Mouse (Mus musculus) kidney, adult 9 months (tissue): ENCODE data around the gene Ncor2.

Source experiments
- DNase-seq: peaks from one replicate; pipeline ENCODE4 v3.0.0; 2022

Ncor2 gene

DNA sequence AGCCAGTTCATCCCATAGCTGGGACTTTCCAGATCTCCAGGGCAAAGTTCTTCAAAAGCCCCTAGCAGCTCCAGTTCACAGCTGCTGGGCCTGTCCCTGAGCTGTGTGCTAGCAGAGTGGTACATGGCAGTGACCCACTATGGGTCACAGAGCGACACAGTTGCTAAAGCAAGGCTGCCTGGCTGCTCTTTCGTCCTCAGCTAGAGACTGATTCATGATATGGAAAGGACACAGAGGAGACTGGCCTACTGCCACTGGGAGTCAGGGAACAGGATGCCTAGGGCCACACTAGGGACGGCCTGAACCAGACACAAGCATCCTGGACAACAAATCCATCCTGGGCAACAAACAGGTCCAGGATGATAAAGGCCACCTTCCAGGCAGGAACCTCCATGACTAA lies 53.8 kb downstream of the Ncor2 start:
- no peak for DNase-seq

DNA sequence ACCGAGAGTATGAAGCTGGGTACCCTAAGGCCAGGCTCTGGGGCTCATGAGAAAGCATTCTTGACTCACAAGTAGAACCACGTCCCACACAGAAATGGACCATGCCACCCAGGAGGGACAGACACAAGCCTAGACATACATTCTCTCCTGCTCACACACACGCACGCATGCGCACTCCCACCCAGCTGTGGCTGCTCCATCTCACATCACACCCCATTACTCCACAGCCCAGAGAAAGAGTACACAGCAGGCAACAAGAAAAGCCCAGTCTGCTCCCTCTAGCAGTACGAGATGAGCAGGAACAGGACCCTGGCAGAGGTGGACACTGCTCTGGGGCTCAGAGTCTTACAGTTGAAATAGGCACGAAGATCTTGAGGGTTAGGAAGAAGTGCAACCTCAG lies 55.0 kb downstream of the Ncor2 start:
- no peak for DNase-seq

DNA sequence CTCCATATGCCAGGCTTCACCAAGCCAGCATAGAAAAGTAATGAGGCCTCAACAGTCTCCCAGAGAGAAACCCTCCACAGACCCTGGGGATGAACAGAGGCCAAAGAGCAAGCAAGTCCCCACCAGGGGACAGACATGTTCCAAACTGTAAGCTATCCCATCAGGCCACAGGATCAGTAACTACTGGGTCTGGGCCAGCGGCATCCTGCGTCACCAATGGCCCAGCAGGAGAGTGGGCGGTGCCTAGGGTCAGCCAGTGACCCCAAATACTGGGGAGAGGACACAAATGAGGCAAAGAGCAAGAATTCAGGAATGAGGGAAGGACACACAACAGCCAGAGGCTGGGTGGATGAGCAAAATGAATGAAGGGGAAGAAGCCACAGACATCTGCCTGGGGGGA lies 55.8 kb downstream of the Ncor2 start:
- peak; percentile 85 for DNase-seq

DNA sequence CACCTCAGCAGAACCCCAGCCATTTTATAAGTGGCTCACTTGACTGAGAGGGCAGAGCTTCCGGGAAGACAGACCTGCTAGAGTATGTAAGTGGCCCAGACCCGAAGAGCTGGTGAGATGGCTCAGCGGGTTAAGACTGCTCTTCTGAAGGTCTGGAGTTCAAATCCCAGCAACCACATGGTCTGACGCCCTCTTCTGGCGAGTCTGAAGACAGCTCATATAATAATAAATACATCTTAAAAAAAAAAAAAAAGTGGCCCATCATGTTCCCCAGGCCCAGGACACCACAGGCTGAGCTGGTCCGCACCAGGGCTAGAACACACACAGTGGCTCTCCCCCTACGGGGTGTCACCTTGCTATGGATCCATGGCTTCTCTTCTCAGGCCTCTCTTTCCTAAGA lies 56.5 kb downstream of the Ncor2 start:
- no peak for DNase-seq

DNA sequence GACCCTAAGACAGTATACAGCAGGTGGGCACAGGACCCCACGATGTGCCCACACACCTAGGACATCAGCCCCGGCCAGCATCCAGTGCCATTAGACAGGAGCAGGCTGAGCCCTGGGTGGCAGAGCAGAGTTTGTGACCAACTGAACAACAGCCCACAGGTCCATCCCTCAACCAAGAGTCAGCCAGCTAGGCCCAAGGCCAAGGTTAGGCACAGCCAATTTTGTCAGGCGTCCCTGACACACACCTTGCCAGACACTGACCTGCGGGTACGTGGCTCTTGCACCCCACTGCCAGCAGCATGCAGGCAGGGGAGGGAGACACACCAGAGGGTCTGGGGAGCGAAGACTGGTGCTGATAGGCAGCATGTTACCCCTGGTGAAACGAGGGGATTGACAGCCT lies 57.0 kb downstream of the Ncor2 start:
- DNase-seq = no peak

DNA sequence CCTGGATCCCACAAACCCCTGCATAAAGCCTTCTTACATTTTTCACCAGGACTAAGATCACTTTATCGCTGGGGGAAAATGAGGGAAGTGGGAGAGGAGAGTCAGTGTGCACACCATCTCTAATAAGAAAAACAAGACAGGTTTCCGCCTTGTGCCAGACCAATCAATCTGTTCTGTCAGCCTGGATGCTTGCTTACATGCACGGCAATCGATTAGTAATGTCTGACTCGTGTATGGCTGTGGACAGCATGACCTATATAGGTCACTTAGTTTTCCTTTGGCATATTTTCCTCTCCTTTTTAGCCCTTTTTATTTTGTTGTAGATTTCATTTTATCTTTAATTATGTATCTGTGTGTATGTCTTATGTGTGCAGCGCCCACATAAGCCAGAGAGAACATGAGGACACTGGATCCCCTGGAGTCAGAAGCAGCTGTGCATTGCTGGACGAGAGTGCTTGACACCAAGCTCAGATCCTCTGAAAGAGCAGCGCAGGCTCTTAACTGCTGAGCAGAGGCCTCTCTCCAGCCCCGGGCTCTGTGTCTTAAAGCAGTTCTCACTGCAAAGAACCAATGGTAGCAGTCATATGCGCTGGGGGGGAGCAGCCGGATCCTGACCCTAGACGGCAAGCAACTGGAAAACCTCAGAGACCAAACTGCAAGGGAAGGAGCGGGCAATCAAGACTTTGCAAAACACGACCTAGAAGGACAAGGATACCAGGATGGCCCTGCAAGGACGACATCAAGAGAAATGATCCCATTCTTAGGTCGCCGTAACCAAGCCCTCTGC lies 58.3 kb downstream of the Ncor2 start:
- DNase-seq = no peak

DNA sequence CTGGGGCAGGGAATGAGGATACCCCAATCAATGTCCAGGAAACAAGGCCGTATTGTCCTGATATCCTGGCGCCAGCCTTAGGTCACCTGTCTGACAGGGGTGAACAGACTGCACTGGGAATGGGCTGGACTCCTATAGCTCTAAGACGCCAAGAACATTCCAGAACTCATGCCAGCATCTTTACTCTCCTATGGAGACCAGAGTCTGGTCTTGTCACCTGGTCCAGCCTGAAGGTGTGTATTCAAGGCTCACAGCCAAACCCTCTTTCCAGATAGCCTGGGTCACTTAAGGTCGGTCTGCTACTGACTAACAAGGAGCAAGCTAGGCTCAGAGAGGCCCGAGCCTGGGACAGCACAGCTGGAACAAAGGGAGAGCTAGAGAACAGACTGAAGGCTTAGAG lies 61.8 kb downstream of the Ncor2 start:
- no peak for DNase-seq

DNA sequence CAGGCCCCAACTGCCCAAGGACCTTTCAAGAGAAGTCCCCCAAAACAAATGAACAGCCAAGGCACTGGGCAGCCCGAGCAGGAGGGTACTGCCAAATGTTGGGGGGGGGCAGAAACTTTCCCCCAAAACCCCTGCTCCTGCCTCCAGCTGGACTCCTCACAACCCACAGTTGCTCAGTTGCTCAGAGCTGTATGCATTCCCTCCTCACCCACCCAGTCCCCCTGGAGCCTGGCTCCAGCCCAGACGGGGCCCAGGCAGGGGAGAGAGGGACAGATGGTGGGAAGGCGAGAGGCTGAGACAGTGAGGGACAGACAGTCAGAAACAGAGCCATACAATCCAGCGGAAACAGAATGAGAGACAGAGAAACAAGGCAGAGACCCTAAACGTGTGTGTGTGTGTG lies 66.0 kb downstream of the Ncor2 start:
- DNase-seq = no peak

DNA sequence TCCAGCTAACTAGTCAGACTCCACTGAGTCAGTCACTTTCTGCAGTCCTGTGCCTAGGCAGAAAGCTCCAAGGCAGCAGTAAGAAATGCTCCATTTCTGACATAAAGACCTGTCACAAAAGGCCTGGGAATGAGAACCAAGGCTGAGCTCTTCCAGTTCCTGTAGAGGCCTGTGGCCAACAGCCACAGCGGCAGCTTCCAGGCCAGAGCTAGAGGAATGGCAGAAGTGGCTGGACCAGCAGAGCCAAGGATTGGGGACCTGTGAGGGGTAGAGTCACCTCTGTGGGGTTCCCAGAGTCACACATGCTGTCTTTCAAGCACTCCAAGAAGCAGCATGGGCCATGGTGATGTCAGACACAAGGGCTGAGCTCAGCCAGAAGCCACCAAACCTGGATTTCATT lies 66.4 kb downstream of the Ncor2 start:
- DNase-seq = no peak

DNA sequence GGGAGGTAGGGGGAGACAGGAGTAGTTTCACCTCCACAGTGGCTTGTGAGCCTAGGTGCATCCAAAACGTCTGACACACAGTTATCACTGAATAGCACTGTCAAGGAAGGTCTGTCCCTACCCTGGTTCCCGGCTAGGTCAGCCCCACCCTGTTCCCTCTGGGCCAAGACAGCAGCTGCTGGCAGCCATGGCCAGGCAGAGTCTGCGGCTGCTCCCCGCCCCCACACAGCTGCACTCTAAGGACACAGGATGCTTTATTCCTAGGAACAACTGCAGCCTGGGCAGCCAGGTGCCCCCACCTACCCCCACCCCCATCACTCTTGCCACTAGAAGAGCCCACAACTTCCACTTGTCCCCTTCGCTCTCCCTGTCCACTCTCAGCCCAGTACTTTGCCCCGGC lies 67.9 kb downstream of the Ncor2 start:
- no peak for DNase-seq

DNA sequence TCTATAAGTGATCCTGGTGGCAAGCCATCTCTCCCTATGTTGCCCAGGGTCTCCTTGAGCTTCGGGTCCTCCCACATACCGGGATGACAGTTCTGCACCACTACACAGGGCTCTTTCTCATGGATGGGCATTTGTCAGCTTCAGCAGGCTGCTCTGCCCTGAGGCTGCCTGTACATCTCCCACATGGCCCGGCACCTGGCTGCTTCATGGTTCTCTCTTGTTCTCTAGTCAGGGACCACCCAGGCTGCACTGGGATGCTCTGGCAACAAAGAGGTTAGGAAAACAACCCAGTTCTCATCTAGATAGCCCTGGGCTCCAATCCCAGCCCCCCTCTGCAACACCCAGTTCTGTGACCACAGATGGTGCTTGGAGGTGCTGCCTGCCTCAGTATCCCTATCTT lies 68.3 kb downstream of the Ncor2 start:
- DNase-seq = no peak

DNA sequence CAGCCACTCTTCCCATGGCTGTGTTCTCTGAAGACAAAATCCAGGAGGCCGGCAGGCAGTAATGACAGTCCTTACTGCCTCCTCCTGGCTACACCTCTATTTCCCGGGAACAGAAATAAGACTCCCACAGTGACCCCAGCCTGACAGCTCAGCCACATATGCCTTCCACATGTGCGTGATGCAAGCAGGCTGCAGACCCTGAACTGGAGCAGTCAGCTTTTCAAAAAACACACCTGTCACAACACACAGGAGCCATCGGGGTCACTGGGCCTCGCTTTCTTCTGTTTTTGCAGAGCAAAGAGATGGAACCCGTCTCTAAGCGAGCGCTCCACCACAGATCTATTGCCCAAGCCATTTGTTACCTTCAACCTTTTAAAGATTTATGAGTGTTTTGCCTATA lies 68.8 kb downstream of the Ncor2 start:
- no peak for DNase-seq

DNA sequence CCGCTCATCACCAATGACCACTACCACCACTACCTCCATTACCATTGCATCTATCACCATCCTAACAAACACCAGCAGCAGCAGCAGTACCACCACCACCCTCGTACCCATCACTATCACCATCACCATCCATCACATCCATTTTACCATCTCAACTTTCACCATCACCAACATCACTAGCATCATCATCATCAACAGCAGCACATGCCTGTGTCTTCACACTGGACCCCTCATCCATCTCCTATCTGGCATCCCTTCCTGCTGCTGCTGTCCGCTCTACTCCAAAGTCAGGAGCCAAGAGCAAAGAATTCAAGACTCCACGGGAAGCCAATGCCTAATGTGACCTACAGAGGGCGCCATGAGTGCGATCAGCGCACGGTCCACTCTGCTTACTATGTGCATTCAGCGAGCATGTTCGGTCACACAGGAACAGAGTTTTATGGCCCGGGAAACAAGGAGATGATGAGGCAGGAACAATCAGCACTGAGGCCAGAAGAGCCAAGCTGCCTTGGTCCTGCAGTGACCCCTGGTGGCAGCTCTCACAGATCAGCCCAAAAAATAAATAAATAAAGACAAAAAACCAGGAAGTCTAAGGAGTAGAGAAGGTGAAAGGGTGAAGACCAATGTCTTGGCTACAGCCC lies 71.9 kb downstream of the Ncor2 start:
- peak; percentile 79 for DNase-seq

DNA sequence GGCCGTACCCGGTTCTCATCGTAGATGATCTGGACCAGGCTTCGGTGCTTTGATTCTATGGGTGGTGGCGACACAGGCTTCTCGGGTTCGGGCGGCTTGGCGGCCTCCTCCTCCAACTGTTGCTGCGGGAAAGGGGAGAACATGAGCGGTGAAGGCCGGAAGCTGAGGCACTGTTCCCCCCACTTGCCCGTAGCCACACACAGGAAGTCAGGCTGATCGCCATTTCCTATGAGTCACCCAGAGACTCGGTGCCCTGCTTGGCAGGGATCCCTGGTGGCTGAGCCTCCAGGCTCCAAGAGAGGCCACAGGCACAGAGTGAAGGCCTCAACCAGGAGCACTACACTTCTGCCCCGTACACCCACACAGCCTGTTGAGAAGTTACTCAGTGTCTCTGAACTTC lies 72.8 kb downstream of the Ncor2 start:
- peak; percentile 51 for DNase-seq

DNA sequence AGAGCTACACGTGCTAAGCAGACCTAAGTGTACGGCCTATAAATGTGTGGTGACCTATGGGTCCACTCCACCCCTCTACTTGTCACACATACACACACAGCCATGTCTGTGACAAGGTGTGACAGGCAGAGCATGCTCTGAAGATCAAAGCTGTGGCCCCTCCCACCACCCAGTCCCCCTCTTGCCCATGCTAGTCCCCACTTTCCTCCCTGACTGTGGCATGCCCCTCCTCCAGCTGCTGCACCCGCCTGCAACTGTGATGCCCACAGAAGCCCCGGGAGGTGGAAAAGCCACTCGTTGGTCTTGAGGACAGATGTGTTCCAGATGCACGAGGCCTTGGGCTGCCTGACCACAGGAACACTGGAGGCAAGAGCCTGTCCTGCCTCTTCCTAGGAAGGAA lies 74.2 kb downstream of the Ncor2 start:
- DNase-seq = no peak

DNA sequence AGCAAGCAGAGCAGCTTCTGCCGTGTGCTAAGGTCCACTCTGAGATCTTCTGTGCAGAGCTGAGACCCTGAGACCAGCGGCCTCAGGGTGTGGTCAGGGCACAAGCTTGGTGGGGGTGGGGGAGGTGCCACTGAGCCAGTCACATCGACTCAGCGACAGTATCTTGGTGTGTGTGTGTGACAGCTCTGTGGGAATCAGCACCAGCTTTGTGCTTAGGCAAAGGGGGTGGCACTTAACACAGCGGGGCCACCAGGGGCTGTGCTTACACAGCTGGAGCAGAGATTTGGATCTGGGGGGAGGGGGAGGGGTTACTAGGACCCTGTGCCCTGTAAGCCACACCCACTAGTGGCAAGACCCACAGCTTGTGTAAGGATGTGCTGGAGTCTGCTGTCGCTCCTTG lies 75.6 kb downstream of the Ncor2 start:
- DNase-seq = no peak

DNA sequence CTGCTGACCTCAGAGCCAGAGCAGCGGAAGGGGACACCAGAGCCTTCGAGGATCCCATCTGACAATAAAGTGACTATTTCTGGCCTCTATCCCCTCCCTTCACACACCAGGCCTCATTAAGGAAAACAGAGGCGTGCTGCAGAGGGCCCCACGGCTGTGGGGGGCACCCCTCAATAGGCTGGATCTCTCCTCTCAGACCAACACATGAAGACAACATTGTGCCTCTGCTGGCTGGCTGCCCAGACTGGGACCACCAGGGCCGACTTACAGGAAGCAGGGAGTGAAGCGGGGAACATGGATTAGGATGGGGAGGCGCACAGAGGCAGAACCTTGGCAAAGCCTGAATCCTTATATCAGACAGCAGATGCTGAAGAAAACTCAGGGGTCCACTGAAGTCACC lies 76.1 kb downstream of the Ncor2 start:
- no peak for DNase-seq

DNA sequence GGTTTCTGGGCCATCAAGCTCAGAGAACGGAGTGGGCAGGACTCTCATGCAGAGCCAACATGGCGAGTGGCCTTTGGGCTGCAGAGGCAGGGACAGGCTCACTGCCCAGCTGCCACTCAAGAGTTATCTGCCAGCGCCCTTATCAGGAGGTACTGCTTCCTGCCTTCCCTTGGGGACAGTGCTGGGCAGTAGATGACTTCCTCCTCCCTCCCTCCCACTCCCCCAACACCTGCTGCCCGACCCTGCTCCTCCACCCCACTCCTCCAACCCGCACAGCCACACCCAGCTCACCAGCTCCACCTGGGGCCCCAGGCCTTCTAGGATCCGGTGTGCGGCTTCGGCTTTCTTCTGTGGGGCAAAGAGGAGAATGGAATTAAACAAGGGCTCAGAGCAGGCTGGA lies 76.7 kb downstream of the Ncor2 start:
- no peak for DNase-seq

DNA sequence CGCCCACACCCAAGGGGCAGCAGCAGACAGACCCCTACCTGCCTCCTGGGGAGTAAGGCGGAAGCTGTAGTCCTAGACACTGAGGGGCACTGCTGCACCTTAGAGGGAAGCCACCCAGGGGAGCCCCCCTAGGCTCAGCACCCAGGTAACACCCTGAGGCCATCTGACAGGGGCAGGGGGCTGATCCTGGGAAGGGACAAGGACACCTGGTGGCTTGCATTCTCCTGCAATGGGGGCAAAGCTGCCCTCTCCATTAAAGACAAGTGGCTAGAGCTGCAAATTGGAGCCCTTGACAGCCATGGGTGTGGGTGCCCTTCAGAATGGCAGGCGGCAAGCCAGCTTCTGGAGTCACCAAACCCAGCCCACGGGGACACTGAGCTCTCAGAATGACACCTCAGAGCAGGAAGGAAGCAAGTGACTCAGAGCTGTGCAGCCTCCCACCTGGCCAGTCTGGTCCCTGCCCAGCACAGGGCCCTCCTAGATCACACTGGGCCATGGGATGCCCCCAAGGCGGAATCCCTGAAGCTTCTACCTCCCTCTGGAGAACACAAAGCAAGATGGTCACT lies 79.2 kb downstream of the Ncor2 start:
- no peak for DNase-seq

DNA sequence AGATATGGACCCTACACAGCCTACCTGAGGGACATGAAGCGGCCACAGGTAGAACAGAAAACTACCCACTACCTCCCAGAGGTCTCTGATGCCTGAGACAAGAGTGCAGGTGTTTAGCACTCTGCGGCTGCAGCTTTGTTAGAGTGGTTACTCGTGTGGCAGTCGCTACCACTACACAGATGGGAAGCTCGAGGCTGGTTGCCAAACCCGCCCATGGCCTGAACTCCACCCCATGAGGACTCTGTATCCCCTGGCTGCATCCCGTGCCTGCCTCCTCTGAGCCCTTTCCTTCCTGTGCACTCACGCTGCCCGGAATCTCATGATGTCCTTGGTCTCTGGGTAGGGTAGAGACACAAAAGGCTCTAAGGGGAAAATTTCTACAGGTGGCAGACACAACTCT lies 80.3 kb downstream of the Ncor2 start:
- DNase-seq = no peak

DNA sequence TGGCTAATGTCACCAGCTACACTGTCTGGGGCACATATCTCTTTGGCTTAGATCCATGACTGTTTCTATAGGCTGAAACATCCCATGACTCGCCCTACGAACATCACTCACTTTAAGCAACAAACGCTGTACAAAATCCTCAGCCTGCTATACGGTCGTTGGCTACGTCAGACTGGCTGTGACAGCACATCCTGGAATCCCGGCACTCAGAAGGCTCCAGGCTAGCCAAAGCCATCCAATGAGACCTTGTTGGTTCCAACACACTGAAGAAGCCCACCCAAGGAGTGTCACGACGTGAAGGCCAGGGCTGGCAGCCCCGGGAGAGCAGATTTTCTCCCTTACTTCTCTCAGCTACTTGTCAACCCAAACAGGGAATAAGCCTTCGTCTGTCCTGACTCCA lies 82.7 kb downstream of the Ncor2 start:
- no peak for DNase-seq

DNA sequence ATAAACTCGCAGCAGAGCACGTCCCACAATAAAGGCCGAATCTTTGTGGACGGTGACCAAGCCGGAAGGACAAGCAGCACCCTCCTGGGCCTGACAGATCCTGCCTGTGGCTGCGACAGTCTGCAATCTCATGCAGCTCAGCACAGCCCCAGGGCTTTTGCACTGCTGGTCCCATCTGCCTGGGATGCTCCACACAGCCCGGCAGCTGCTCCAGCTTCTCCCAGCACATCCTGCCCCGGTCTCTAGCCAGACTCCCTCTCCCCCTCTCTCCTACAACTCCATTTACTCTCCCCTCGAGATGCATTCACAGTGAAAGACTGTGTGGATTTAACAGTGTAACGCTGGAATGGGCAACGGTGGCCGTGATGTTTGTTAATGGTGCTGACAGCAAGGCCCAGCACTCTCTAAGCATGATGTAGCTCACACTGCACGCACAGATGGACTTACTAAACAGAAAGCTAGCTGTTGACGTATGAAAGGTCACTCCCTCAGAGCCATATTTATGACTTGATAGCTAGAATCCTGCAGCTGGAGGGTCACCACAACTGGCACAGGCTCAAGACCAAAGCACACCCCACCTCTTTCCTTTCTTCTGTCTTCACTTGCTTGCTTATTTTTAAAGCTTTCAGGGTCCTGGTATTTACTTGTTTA lies 83.4 kb downstream of the Ncor2 start:
- DNase-seq = no peak

DNA sequence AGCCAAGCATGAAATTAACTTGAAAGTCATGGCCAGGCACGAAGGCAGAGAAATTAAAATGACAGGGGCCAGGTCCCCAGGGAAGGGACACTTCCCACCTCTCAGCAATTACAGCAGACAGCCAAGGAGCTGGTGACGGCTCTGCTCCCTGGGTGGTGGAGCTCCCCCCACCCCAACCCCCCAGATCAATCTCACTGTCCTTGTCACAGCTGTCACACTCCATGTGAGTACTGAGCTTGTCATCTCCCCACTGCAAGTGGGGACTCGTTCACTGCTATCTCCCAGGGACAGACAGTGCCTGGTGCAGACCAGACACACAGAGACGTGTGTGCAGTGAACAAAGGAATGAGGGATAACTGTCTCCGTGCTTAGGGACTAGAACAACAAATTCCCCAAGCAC lies 85.2 kb downstream of the Ncor2 start:
- DNase-seq = no peak

DNA sequence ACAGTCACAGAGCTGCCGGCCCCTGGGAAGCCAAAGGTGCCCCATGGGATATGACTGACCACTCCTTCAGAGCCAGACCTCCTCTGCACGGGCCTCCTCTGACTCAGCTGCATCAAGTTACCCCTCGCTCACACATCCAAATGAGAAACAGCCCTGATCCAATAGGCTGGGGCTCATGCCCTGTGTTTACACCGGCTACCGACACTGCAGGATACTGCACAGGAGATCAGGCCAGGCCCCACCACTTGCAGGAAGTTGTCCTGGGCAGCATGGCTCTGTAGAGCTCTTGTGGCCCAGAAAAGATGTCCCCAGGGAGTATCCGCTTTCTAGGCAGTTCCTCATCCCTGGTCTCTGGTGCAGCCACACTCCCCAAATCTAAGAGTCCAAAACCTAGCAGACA lies 90.9 kb downstream of the Ncor2 start:
- no peak for DNase-seq
